Mouse (Mus musculus) myocyte (in vitro differentiated cells): Measurements from ENCODE around the gene Il23r. TPM values are rescaled to one million over a fixed set of nuclear protein-coding genes. Genes with fewer than 3 reads are reported as not detected.
A peak's percentile ranks its signal among the peaks of the same experiment; 100 is the strongest.

ENCODE experiments used
- H3K27me3 ChIP-seq: one replicate; pipeline ENCODE4 v1.6.1; 2011; ENCODE audit not compliant: control insufficient read depth, insufficient read depth, insufficient read length
- H3K36me3 ChIP-seq: one replicate; pipeline ENCODE4 v1.6.1; 2011; ENCODE audit not compliant: control insufficient read depth, insufficient read depth
- H3K4me2 ChIP-seq: one replicate; pipeline ENCODE4 v1.6.1; 2011; ENCODE audit warnings: low read depth, control low read depth
- H3K4me3 ChIP-seq: one replicate; pipeline ENCODE4 v1.5.1; 2011; ENCODE audit warnings: mild to moderate bottlenecking, control low read depth, moderate library complexity
- H3K79me2 ChIP-seq: one replicate; pipeline ENCODE4 v1.6.1; 2011; ENCODE audit not compliant: control insufficient read depth, insufficient read depth
- H3ac ChIP-seq: one replicate; pipeline ENCODE4 v1.6.1; 2011; ENCODE audit not compliant: control insufficient read depth, insufficient read length
- CEBPB ChIP-seq: IDR thresholded peaks from 2 replicates; pipeline ENCODE4 v1.6.1; 2011; ENCODE audit warnings: mild to moderate bottlenecking, moderate library complexity; ENCODE audit not compliant: poor library complexity, insufficient read depth, severe bottlenecking
- E2F4 ChIP-seq: IDR thresholded peaks from one replicate; pipeline ENCODE4 v1.6.1; 2011; ENCODE audit warnings: mild to moderate bottlenecking, control low read depth, moderate library complexity; ENCODE audit not compliant: insufficient read depth
- MAX ChIP-seq: IDR thresholded peaks from one replicate; pipeline ENCODE4 v1.6.1; 2011; ENCODE audit warnings: low read depth, mild to moderate bottlenecking, control low read depth
- MYOD1 ChIP-seq, 3 experiments: IDR thresholded peaks; one replicate each; pipeline ENCODE4 v1.6.1; 2011; ENCODE audit warnings: control low read depth in 2 of 3, low read depth in 2 of 3, mild to moderate bottlenecking in 2 of 3, moderate library complexity in 1 of 3; ENCODE audit not compliant: insufficient read length in 2 of 3, control insufficient read depth in 1 of 3
- MYOG ChIP-seq, 3 experiments: IDR thresholded peaks; one replicate each; pipeline ENCODE4 v1.6.1; 2011; ENCODE audit warnings: control low read depth in 2 of 3, low read depth in 2 of 3, mild to moderate bottlenecking in 2 of 3; ENCODE audit not compliant: insufficient read length in 2 of 3, control insufficient read depth in 1 of 3, insufficient read depth in 1 of 3
- POLR2A ChIP-seq: IDR thresholded peaks from one replicate; pipeline ENCODE4 v1.6.1; 2011; ENCODE audit warnings: low read depth, mild to moderate bottlenecking, control low read depth, moderate library complexity; ENCODE audit not compliant: insufficient read length
- POLR2AphosphoS2 ChIP-seq: IDR thresholded peaks from one replicate; pipeline ENCODE4 v1.6.1; 2011; ENCODE audit warnings: low read depth, control low read depth; ENCODE audit not compliant: insufficient read length
- REST ChIP-seq: IDR thresholded peaks from one replicate; pipeline ENCODE4 v1.6.1; 2011; ENCODE audit warnings: mild to moderate bottlenecking, control low read depth, moderate library complexity; ENCODE audit not compliant: insufficient read depth, insufficient read length
- SRF ChIP-seq: IDR thresholded peaks from one replicate; pipeline ENCODE4 v1.6.1; 2011; ENCODE audit warnings: low read depth; ENCODE audit not compliant: control insufficient read depth, insufficient read length
- TCF12 ChIP-seq: IDR thresholded peaks from one replicate; pipeline ENCODE4 v1.6.1; 2011; ENCODE audit warnings: mild to moderate bottlenecking, control low read depth; ENCODE audit not compliant: poor library complexity, insufficient read depth, severe bottlenecking
- TCF3 ChIP-seq: IDR thresholded peaks from one replicate; pipeline ENCODE4 v1.6.1; 2011; ENCODE audit warnings: low read depth, control low read depth; ENCODE audit not compliant: insufficient read length
- USF1 ChIP-seq: IDR thresholded peaks from one replicate; pipeline ENCODE4 v1.6.1; 2011; ENCODE audit warnings: low read depth, mild to moderate bottlenecking, control low read depth, moderate library complexity
- polyA plus RNA-seq: library from polyadenylated mRNA; unstranded; fragments of >200 nt; fragmentation: generic; extraction: Trizol; gene quantifications from one replicate; pipeline ENCODE4 v1.2.1, GENCODE M21; 2012; ENCODE audit warnings: missing spikeins

Il23r gene
- polyA plus RNA-seq, 1 experiment: not detected

DNA sequence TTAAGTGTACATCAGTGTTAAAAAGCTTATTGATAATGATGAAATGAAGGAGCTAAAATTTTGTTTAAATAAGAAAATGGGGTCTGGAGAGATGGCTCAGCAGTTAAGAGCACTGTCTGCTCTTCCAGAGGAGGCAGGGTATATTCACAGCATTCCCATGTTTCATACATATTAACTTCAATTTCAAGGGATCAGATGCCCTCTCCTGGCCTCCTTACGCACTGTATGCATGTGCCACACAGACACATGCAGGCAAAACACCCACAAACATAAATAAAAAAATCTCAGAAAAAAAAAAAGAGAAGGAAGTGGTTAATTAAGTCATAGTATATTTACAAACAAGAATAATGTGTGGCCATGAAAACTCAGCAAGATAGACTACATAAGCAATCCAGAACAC lies 45.8 kb downstream of the Il23r start:
- H3K27me3 ChIP-seq: no peaks in the 10 kb centered on the region
- no peak overlapping the region for H3ac ChIP-seq
- no peaks in the 10 kb centered on the region for H3K79me2 ChIP-seq
- TF ChIP-seq E2F4: no peak
- TF ChIP-seq CEBPB: no peak
- TF ChIP-seq POLR2A: no peak
- TF ChIP-seq SRF: no peak
- no peak for TF ChIP-seq TCF3
- no peak for TF ChIP-seq POLR2AphosphoS2
- TF ChIP-seq MYOG (IDR thresholded peaks at IDR 0.05; ENCODE audit: control insufficient read depth in 1 of 3, insufficient read depth in 1 of 3, insufficient read length in 2 of 3, low read depth in 2 of 3): no peak
- TF ChIP-seq MAX: no peak
- no peak for TF ChIP-seq MYOD1 (IDR thresholded peaks at IDR 0.05; ENCODE audit: control insufficient read depth in 1 of 3, insufficient read length in 2 of 3, low read depth in 2 of 3)
- no peak for TF ChIP-seq USF1
- no peak for TF ChIP-seq TCF12
- no peak for TF ChIP-seq REST
- no peak overlapping the region for H3K4me3 ChIP-seq
- no peak overlapping the region for H3K4me2 ChIP-seq
- no peaks in the 10 kb centered on the region for H3K36me3 ChIP-seq

DNA sequence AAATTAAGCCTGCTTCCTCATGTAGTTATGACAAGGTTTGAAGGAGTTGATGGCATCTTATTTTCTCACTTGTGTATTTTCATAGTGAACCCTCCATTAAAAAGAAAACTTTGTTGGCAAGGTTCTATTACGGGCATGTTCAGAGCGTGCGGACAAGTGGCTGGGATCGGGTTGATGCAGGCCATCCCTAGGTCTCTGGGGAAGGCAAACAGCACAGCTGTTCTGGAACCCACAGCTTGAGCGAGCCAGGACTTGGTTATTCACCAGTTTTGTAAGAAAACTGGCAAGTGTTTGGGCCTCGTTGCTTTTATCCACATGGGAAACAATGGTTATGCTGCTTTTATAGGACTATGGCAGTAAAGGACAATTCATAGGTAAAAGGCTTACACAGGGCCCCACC lies 48.5 kb downstream of the Il23r start:
- no peaks in the 10 kb centered on the region for H3K36me3 ChIP-seq
- no peaks in the 10 kb centered on the region for H3K79me2 ChIP-seq
- H3ac ChIP-seq: no peak overlapping the region
- H3K4me2 ChIP-seq: peak overlapping the region; percentile 4
- no peak overlapping the region for H3K4me3 ChIP-seq
- no peaks in the 10 kb centered on the region for H3K27me3 ChIP-seq
- TF ChIP-seq POLR2A: no peak
- TF ChIP-seq MYOD1 (IDR thresholded peaks at IDR 0.05; ENCODE audit: control insufficient read depth in 1 of 3, insufficient read length in 2 of 3, low read depth in 2 of 3): peak in 2 of 3 experiments; percentile 36 to 54
- TF ChIP-seq E2F4: no peak
- peak in 2 of 3 experiments; percentile 42 to 68 for TF ChIP-seq MYOG (IDR thresholded peaks at IDR 0.05; ENCODE audit: control insufficient read depth in 1 of 3, insufficient read depth in 1 of 3, insufficient read length in 2 of 3, low read depth in 2 of 3)

DNA sequence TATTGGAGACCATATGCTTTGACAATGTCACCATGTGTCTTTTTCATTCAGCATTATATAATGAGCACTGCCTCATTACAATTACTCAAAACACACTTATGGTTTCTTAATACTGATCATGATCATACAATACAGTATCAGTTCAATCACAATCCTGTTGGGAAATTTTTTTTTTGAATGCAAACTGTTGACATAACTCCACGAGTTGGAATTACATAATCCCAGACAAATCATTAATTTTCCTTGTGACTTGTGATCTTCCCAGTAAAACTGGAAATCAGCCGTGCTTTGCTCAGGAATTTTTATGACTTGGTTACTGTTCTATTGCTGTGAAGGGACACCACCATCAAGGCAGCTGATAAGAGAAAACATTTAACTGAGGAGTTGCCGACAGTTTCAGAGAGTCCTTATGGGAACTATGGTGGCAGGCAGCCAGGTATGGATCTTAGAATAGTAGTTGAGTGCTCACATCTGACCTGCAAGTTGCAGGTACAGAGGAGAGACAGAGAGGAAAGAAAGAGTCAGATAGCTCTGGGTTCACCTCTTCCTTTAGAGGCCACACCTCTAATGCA lies 53.8 kb downstream of the Il23r start:
- H3K79me2 ChIP-seq: no peaks in the 10 kb centered on the region
- H3K4me2 ChIP-seq: no peak overlapping the region
- TF ChIP-seq SRF (no peak), E2F4 (no peak), MAX (no peak), TCF3 (no peak), MYOD1 (IDR thresholded peaks at IDR 0.05; ENCODE audit: control insufficient read depth in 1 of 3, insufficient read length in 2 of 3, low read depth in 2 of 3) (no peak), REST (no peak), POLR2A (no peak), POLR2AphosphoS2 (no peak), CEBPB (no peak), TCF12 (no peak), MYOG (IDR thresholded peaks at IDR 0.05; ENCODE audit: control insufficient read depth in 1 of 3, insufficient read depth in 1 of 3, insufficient read length in 2 of 3, low read depth in 2 of 3) (no peak), USF1 (no peak)
- no peaks in the 10 kb centered on the region for H3K36me3 ChIP-seq
- no peaks in the 10 kb centered on the region for H3K27me3 ChIP-seq
- no peak overlapping the region for H3K4me3 ChIP-seq
- H3ac ChIP-seq: no peak overlapping the region

DNA sequence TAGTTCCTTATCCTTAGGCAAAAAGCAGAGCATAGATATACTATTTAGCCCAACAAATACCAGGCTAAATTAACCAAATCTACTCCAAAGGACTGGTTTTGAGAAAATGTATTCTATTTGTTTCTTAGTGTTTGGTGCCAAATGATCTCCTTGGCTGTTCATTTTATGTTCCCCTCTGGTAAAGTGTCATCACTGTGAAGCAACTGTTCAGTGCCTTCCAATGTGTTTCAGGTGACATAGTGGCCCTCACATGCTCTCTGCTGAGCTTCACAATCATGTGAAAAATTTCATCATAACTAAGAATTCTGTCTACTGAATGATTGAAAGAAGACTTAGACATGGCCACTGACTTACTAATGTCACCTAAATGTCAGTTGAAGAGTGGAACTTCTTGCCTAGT lies 54.6 kb downstream of the Il23r start:
- TF ChIP-seq CEBPB: no peak
- TF ChIP-seq REST: no peak
- TF ChIP-seq E2F4: no peak
- TF ChIP-seq MAX: no peak
- no peak for TF ChIP-seq MYOD1 (IDR thresholded peaks at IDR 0.05; ENCODE audit: control insufficient read depth in 1 of 3, insufficient read length in 2 of 3, low read depth in 2 of 3)
- no peak for TF ChIP-seq SRF
- no peak for TF ChIP-seq USF1
- H3ac ChIP-seq: no peak overlapping the region

DNA sequence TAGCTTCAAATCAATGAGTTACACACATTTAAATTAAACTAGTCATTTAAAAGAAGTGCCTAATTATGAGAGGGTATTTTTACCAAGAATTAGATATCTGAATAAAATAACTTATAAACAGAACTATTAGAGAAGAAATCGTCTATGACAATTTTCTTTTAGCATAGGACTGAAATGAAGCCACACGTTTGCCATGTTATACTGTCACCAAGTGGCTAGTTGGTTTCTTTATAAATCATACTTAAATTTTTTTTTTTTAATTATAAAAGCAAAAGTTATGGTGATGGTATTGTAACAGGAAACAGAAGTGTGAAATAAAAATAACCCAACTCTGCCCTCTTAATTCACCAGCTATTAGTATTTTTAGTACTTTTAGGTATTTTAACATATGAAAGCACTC lies 55.4 kb downstream of the Il23r start:
- H3K4me3 ChIP-seq: no peak overlapping the region
- H3K27me3 ChIP-seq: no peaks in the 10 kb centered on the region
- no peak overlapping the region for H3K4me2 ChIP-seq

More for the DNA sequence above, 54.6 kb downstream of the Il23r start:
- no peaks in the 10 kb centered on the region for H3K36me3 ChIP-seq
- H3K79me2 ChIP-seq: no peaks in the 10 kb centered on the region
- H3K4me3 ChIP-seq: no peak overlapping the region
- H3K4me2 ChIP-seq: no peak overlapping the region
- no peaks in the 10 kb centered on the region for H3K27me3 ChIP-seq

More for the DNA sequence above, 55.4 kb downstream of the Il23r start:
- Histone ChIP-seq H3K79me2 (no peaks in the 10 kb centered on the region), H3ac (no peak overlapping the region), H3K36me3 (no peaks in the 10 kb centered on the region)
- TF ChIP-seq SRF: no peak
- TF ChIP-seq CEBPB: no peak
- TF ChIP-seq MYOG (IDR thresholded peaks at IDR 0.05; ENCODE audit: control insufficient read depth in 1 of 3, insufficient read depth in 1 of 3, insufficient read length in 2 of 3, low read depth in 2 of 3): no peak
- no peak for TF ChIP-seq TCF3
- no peak for TF ChIP-seq REST
- TF ChIP-seq USF1: no peak
- no peak for TF ChIP-seq POLR2AphosphoS2
- no peak for TF ChIP-seq POLR2A
- no peak for TF ChIP-seq TCF12
- TF ChIP-seq MAX: no peak
- no peak for TF ChIP-seq E2F4
- no peak for TF ChIP-seq MYOD1 (IDR thresholded peaks at IDR 0.05; ENCODE audit: control insufficient read depth in 1 of 3, insufficient read length in 2 of 3, low read depth in 2 of 3)
